Mouse (Mus musculus) cerebellum, adult 2 months (tissue): ENCODE results near the gene Tub. TPM values are rescaled to one million over a fixed set of nuclear protein-coding genes. Genes with fewer than 3 reads are reported as not detected.

Experiments
- DNase-seq, 2 experiments: peaks; one replicate each; pipeline ENCODE4 v3.0.0; 2021
- H3K27ac ChIP-seq: fragments of 200-500 bp; 2 replicates; pipeline ENCODE4 v1.5.1; 2012; ENCODE audit warnings: low read length, control low read depth, inconsistent platforms; ENCODE audit not compliant: insufficient read depth
- H3K27me3 ChIP-seq: fragments of 200-500 bp; 2 replicates; pipeline ENCODE4 v1.6.1; 2012; ENCODE audit warnings: inconsistent platforms, mild to moderate bottlenecking, low read length, moderate library complexity; ENCODE audit not compliant: control insufficient read depth, insufficient read depth
- H3K4me1 ChIP-seq: fragments of 200-500 bp; 2 replicates; pipeline ENCODE4 v1.6.1; 2011; ENCODE audit warnings: low read length; ENCODE audit not compliant: control insufficient read depth, insufficient read depth
- H3K4me3 ChIP-seq: fragments of 200-500 bp; replicated peaks from 2 replicates; pipeline ENCODE3; 2011; ENCODE audit warnings: mild to moderate bottlenecking, low read depth, low read length, control low read depth; ENCODE audit not compliant: insufficient read depth
- CTCF ChIP-seq: fragments of 200-500 bp; IDR thresholded peaks from 2 replicates; pipeline ENCODE4 v1.5.1; 2011; ENCODE audit warnings: low read depth, mild to moderate bottlenecking, control low read depth, low read length, moderate library complexity, borderline replicate concordance; ENCODE audit not compliant: insufficient read depth
- POLR2A ChIP-seq: fragments of 200-500 bp; IDR thresholded peaks from 2 replicates; pipeline ENCODE4 v1.6.1; 2011; ENCODE audit warnings: low read length, control low read depth, borderline replicate concordance; ENCODE audit not compliant: insufficient read depth
- WGBS: fragments of 180-500 bp; shearing (Covaris S2); methylation state at CpG from one replicate; pipeline ENCODE4 v1.1.7; 2018; 5-methylcytosine and 5-hydroxymethylcytosine counted together
- polyA plus RNA-seq: library from polyadenylated mRNA; depleted of rRNA; stranded (reverse); fragments of >200 nt; gene quantifications from 2 replicates; pipeline ENCODE4 v1.2.3, GENCODE M21; 2012

The Tub gene
- polyA plus RNA-seq, 1 experiment, result 75.4 TPM

DNA sequence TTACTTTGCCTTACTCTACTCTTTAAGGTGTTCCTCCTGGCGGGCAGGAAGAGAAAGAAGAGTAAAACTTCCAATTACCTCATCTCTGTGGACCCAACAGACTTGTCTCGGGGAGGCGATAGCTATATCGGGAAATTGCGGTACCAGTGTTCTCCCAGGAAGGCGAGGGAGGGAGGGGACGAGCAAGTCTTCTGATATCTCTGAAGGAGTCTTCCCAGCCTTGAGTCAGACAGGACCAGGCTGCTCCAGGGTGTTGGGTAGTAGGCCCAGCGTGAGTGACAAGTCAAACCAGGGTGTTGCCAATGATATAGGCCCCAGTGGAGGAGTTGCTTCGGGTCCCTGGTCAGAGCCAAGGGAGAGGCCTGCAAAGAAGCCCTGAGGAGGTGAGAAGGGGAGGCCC is 76.8 kb downstream of the Tub start:
- Histone ChIP-seq H3K27me3 (no peaks in the 10 kb centered on the region), H3K4me1 (peaks cover 16% of the 10 kb centered on the region), H3K27ac (no peak overlapping the region), H3K4me3 (no peak overlapping the region)
- no peak for DNase-seq
- WGBS, result 94% methylated on average over 9 of the region's 9 CpGs
- TF ChIP-seq CTCF (no peak), POLR2A (no peak)

DNA sequence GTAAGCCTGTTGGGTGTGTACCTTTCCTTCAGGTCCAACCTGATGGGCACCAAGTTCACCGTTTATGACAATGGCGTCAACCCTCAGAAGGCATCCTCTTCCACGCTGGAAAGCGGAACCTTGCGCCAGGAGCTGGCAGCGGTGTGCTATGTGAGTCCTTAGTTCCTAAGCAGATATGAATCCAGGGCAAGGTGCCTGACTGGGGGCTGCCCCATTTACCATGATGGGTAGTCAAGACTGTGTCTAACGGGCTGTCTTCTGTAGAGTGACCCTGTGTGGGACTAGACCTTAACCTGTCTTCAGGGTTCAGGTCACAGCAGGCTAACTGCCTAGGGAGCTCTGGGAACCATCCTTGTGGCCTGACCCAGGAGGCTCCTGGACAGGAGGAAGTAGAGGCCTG is 77.6 kb downstream of the Tub start:
- H3K27ac ChIP-seq, result no peak overlapping the region
- TF ChIP-seq POLR2A (no peak), CTCF (no peak)
- 90% methylated on average over 7 of the region's 7 CpGs for WGBS

DNA sequence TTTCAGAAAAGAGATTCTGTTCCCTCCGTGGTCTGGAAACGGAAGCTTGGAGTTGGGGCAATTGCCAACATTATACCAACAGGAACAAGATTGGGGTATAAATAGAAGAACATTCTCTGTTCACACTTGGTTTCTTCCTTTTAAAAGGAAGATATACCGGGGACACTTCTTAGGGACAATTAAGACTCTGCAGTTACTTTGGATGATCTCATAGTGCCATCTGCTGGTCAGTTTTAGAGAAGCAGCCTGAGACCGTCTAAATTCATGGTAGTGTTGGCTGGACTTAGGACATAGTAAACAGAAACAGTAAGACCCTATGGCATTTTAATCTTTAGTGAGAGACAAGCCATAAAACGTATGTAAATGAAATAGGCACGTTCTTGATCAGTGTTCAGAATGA is 78.1 kb downstream of the Tub start:
- peak; percentile 67 to 69 for DNase-seq
- WGBS, result 23% methylated on average over 6 of the region's 6 CpGs

More for the DNA sequence above, 77.6 kb downstream of the Tub start:
- DNase-seq, result peak in 1 of 2 experiments; percentile 35
- H3K27me3 ChIP-seq, result no peaks in the 10 kb centered on the region
- H3K4me3 ChIP-seq, result no peak overlapping the region
- H3K4me1 ChIP-seq, result peaks cover 19% of the 10 kb centered on the region

DNA sequence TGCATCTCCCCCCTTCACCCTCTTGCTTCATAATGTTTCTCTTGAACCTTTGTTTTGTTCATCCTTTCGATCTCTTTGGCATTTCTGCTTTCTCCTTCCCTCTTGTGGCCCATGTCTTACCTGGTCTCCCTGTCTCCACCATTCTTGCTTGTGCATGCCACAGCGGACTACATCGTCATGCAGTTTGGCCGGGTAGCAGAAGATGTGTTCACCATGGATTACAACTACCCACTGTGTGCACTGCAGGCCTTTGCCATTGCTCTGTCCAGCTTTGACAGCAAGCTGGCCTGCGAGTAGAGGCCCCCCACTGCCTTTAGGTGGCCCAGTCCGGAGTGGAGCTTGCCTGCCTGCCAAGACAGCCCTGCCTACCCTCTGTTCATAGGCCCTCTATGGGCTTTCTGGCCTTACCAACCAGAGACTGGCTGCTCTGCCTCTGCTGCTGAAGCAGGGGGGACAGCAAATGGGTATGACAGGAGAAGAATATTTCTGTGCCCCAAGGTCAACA is 79.9 kb downstream of the Tub start:
- Histone ChIP-seq H3K4me3 (no peak overlapping the region), H3K27ac (peak overlapping the region; percentile 45), H3K27me3 (no peaks in the 10 kb centered on the region), H3K4me1 (peaks cover 21% of the 10 kb centered on the region)
- peak; percentile 49 to 65 for DNase-seq
- TF ChIP-seq POLR2A, result no peak
- no peak for TF ChIP-seq CTCF
- WGBS, result 20% methylated on average over 6 of the region's 6 CpGs

More for the DNA sequence above, 78.1 kb downstream of the Tub start:
- no peaks in the 10 kb centered on the region for H3K27me3 ChIP-seq
- H3K4me3 ChIP-seq, result no peak overlapping the region
- no peak overlapping the region for H3K27ac ChIP-seq
- peaks cover 21% of the 10 kb centered on the region for H3K4me1 ChIP-seq
- no peak for TF ChIP-seq POLR2A
- TF ChIP-seq CTCF, result peak; percentile 49; the same call in 1 of the 2 replicates

DNA sequence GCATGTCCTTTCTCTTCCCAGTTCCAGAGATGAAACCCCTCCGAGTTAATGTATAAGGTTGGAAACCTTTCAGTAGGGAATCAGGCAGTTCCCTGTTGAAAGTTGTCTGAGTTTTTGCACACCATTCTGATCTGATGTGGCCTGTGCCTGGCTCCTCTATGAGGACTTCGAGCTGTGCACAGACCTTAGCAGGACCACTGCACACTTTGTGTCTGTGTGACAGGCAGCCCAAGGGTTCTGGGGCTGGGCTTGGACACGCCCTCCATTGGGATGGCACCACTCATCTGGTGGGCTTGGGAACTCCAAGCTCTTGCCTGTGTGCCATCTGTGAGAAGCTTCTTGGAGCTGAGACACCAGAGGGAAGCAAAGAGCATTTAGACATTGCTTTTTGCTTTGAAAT is 81.2 kb downstream of the Tub start:
- Histone ChIP-seq H3K27me3 (no peaks in the 10 kb centered on the region), H3K4me3 (no peak overlapping the region), H3K4me1 (peaks cover 24% of the 10 kb centered on the region), H3K27ac (no peak overlapping the region)
- TF ChIP-seq CTCF, result no peak
- no peak for TF ChIP-seq POLR2A
- no peak for DNase-seq
- 85% methylated on average over 3 of the region's 3 CpGs for WGBS

DNA sequence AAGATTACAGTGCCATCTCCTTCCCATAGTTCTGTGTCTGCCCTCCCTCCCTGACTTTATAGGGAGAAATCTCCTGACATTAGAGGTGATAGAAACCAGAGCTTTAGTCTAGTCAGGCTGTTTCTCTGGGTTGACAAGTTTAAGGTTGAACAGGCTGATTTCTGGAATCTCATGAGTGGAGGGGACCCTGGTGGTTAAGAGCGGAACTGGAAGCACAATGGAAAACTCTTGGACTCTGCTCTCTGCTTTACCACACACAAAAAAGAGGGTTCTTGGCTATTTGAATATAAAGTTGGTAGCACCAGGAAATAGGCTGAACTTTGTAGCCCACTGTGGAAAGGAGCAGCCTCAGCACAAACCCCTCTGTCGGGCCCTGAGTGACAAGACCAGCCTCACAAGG is 81.9 kb downstream of the Tub start:
- Histone ChIP-seq H3K27me3 (no peaks in the 10 kb centered on the region), H3K27ac (no peak overlapping the region), H3K4me1 (peaks cover 27% of the 10 kb centered on the region), H3K4me3 (no peak overlapping the region)
- TF ChIP-seq POLR2A (no peak), CTCF (no peak)
- WGBS, result 93% methylated on average over 2 of the region's 2 CpGs
- DNase-seq, result no peak

DNA sequence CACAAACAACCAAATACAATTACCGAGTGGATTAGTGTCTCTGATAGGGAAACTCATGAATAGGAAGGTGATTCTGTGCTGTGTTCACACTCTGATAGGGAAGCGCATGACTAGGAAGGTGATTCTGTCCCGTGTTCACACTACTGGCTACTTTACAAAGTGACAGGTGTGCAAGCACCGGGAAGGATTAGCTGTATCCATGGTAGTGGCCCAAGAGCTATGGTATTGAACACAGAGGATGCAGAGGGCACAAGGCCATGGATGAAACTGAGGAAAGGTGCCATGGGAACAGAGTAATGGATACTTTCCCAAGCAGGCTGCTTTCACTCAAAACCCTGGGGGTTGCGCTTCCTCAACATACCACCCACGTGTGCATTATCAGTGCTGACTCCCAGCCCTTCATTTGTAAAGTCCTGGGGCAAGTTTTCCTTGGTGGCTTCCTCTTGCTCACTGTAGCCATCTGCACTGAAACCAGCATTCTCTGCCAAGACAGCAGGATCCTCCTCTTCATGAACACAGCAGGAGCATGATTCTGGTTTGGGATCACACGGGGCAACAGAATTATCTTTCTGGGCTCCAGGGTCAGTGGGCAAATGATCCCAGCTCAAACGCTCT is 88.1 kb downstream of the Tub start:
- WGBS, result 8% methylated on average over 8 of the region's 8 CpGs
- peak; percentile 75 to 84 for DNase-seq
- no peak overlapping the region for H3K4me3 ChIP-seq
- H3K27ac ChIP-seq, result peak overlapping the region; percentile 93
- H3K27me3 ChIP-seq, result no peaks in the 10 kb centered on the region
- H3K4me1 ChIP-seq, result peaks cover 30% of the 10 kb centered on the region
- no peak for TF ChIP-seq POLR2A

DNA sequence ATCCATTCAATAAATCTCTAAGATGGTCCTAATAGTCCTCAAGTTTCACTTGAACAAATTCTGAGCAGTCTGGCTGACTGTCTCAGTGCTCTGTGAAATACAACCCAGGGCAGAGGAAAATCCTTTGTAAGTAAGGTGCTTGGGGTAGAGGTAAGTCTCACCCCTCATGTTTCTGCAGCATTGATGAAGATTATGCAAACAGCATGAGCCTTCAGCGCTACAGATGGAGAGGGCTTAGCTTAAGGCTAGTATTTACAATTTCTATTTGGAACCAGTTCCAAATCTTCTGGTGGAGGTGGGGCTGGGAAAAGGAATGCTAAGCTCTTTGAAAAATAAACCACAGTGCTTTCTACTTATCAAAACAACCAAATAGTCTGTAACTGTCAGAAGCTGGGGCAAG is 88.8 kb downstream of the Tub start:
- 3% methylated on average over 1 of the region's 1 CpGs for WGBS
- no peak for TF ChIP-seq POLR2A
- TF ChIP-seq CTCF, result no peak
- DNase-seq, result peak in 1 of 2 experiments; percentile 54

More for the DNA sequence above, 88.8 kb downstream of the Tub start:
- no peaks in the 10 kb centered on the region for H3K27me3 ChIP-seq
- H3K4me3 ChIP-seq, result no peak overlapping the region
- peaks cover 30% of the 10 kb centered on the region for H3K4me1 ChIP-seq
- H3K27ac ChIP-seq, result peak overlapping the region; percentile 93
